Mouse (Mus musculus) layer of hippocampus, adult 8-10 months (tissue): ENCODE measurements around the gene Obscn. TPM values are rescaled to one million over a fixed set of nuclear protein-coding genes. Genes with fewer than 3 reads are reported as not detected.
A peak's percentile ranks its signal among the peaks of the same experiment; 100 is the strongest.
"Not testable (repeated sequence)": the region's sequence is repeated elsewhere in the genome, so short reads cannot be mapped to it uniquely, and the experiment has no call there.

Source experiments
- DNase-seq, 2 experiments: peaks; one replicate each; pipeline ENCODE4 v3.0.0; 2022; ENCODE audit warnings: low spot score in 2 of 2
- total RNA-seq, 4 experiments: library from RNA; stranded (reverse); gene quantifications; 2 replicates each; pipeline ENCODE4 v1.2.4; 2022

Gene Obscn
- total RNA-seq, 4 experiments from 2014 or later: 1.2 to 1.9 (median 1.5) TPM

GRCm38 (mm10) chr11:58961364-58962177 is 174.6 kb downstream of the Obscn start:
- DNase-seq: no peak

- peak; percentile 74 to 77 for DNase-seq
Measured at GRCm38 (mm10) chr11:58959921-58960465, 176.2 kb downstream of the Obscn start.

GRCm38 (mm10) chr11:58959186-58959825 is 176.9 kb downstream of the Obscn start:
- no peak for DNase-seq

GRCm38 (mm10) chr11:58958536-58958935 is 177.7 kb downstream of the Obscn start:
- no peak for DNase-seq

GRCm38 (mm10) chr11:58957226-58957914 is 178.8 kb downstream of the Obscn start:
- no peak for DNase-seq

- DNase-seq: no peak
Measured at GRCm38 (mm10) chr11:58955868-58956257, 180.3 kb downstream of the Obscn start.

GRCm38 (mm10) chr11:58955143-58955867 is 180.9 kb downstream of the Obscn start:
- no peak for DNase-seq

- DNase-seq: peak; percentile 94 to 97
Measured at GRCm38 (mm10) chr11:58954420-58955142, 181.6 kb downstream of the Obscn start, which contains the start of the genes Hist3h2a and Trim17. Gene Hist3h2a, plus strand, starts transcription at chr11:58954685. Gene Trim17, plus strand, starts transcription at chr11:58954685.

GRCm38 (mm10) chr11:58954170-58954419 is 182.1 kb downstream of the Obscn start:
- not testable (repeated sequence) for DNase-seq

- DNase-seq: no peak
Measured at GRCm38 (mm10) chr11:58953351-58954169, 182.6 kb downstream of the Obscn start.

GRCm38 (mm10) chr11:58951210-58951609 is 185.0 kb downstream of the Obscn start:
- DNase-seq: no peak

- DNase-seq: peak in 1 of 2 experiments; percentile 61
Measured at GRCm38 (mm10) chr11:58949480-58950431, 186.4 kb downstream of the Obscn start.

GRCm38 (mm10) chr11:58948542-58949479 is 187.4 kb downstream of the Obscn start, which contains the start of gene Hist3h2ba:
Gene Hist3h2ba, plus strand, starts transcription at chr11:58948920.
- peak; percentile 85 to 86 for DNase-seq

GRCm38 (mm10) chr11:58947798-58948528 is 188.2 kb downstream of the Obscn start:
- DNase-seq: peak in 1 of 2 experiments; percentile 65

GRCm38 (mm10) chr11:58947306-58947705 is 188.9 kb downstream of the Obscn start:
- DNase-seq: no peak
